Mouse (Mus musculus) cerebellum, adult 9-10 months (tissue): Measurements from ENCODE around the gene Srpk1.

Experiments used
- DNase-seq: peaks from one replicate; pipeline ENCODE4 v3.0.0; 2022

Srpk1 gene

DNA sequence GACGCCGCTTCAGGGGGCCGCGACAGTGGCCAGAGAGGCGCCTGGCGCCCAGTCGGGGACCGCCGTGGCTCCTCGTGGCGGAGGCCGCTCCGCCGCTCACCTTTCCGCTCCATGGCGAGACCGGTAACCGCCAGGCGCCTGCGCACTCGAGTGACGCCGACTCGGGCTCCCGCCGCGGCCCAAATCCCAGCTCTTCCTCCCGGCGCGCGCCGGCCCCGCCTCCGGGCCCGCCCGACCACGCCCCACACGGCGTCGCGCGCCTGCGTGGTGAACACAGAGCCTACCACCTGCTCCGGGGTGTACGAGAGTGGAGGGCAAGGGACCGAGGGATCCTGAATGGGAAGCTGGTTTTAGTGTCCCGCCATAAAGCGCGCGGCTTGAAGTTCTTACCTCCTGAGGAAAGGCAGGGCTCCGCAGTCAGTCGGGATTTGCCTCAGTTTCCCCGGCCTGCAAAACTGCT, at the start of gene Srpk1:
Gene Srpk1, minus strand, starts transcription at position 410 of the 460 bp plus-strand sequence.
- DNase-seq: peak; percentile 89

GRCm38 (mm10) chr17:28659564-28659963, 37.1 kb upstream of the Srpk1 start:
- DNase-seq: no peak

- peak; percentile 7 for DNase-seq
These were observed 35.4 kb upstream of the Srpk1 start for GRCm38 (mm10) chr17:28657936-28658335.

GRCm38 (mm10) chr17:28650268-28650667, 27.8 kb upstream of the Srpk1 start:
- no peak for DNase-seq

DNA sequence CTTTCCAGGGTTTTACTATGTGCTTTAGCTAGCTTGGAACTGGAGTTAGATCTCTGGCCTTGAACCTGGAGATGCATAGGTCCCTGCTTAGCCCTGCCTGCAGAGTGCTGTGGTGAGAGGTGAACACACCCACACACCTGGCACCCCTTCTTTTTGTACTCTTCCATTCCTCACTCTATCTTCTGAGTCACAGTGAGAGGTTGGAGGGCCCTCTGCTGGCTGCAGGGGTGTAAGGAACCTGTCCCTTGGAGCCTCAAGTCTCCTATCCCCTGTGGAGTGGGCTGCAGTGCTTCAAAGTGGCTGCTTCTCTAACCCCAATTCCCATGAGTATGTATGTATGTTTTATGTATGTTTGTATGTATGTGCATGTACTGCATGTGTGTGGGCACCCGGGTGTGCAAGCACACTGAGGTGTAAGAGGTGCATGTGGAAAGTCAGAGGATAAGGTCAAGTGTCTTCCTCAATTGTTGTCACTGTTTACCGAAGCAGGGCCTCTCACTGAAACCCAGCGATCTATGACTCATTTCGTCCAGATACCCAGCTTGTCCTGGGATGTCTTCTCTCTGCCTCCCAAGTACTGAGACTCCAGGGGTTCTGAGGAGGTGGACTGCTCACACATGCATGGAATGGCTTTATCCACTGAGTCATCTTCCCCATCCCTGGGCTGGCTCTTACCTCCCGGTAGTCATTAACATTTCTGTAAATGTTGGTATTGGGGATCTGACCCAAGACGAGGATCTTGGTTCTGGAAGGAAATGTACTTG, 26.3 kb upstream of the Srpk1 start:
- peak; percentile 16 for DNase-seq

DNA sequence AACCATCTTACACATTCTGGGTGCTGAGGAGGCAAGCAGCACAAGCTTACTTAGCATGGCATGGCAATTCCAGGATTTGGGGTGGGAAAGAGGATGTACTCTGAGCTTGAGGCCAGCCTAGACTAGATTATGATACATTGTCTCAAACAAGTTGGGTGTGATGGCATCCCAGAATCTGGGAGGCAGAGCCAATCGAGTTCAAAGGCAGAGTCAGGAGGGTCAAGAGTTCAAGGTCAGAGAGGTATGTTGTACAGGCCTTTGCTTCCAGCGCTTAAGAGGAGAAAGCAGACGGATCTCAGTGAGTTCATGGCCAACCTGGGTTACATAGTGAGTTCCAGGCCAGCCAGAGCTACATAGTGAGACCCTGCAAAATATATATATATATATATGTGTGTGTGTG, 23.7 kb upstream of the Srpk1 start:
- no peak for DNase-seq

DNA sequence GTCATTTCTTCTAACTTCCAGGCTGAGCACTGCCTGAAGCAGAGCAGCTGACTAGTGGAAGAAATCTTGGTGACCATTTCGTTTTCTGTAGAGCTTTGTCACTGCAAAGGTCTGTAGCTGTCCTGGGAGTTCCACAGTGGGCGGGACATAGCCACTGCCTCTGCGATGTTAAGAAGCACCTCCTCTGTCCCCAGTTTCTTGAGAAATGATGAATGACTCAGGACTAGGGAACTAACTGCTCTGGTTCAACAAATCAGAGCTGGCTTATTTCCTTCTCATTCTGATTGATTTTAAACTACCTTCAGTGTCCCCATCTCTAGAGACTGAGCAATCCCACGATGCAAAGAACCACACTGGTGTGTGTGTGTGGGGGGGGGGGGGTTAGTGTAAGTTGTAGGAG, 21.6 kb upstream of the Srpk1 start:
- no peak for DNase-seq

DNA sequence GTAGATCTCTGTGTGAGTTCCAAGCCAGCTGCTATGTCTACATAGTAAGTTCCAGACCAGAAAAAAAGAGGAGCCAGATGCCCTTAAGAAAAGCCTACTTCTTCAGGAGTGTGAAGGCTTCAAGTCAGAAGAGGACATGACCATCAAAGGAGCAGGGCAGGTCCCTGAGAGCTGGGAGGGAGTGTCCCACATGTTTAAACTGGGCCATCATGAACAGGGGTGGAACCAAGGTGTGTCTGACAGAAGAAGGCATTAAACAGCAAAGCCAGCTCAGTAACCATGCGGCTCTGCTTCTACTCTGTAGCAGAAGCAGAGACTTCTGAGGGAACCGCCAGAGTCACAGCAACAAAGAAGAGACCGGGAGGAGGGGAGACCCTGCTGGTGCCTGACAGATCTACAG, 21.2 kb upstream of the Srpk1 start:
- DNase-seq: no peak

GRCm38 (mm10) chr17:28640113-28640512, 17.6 kb upstream of the Srpk1 start:
- DNase-seq: no peak

DNA sequence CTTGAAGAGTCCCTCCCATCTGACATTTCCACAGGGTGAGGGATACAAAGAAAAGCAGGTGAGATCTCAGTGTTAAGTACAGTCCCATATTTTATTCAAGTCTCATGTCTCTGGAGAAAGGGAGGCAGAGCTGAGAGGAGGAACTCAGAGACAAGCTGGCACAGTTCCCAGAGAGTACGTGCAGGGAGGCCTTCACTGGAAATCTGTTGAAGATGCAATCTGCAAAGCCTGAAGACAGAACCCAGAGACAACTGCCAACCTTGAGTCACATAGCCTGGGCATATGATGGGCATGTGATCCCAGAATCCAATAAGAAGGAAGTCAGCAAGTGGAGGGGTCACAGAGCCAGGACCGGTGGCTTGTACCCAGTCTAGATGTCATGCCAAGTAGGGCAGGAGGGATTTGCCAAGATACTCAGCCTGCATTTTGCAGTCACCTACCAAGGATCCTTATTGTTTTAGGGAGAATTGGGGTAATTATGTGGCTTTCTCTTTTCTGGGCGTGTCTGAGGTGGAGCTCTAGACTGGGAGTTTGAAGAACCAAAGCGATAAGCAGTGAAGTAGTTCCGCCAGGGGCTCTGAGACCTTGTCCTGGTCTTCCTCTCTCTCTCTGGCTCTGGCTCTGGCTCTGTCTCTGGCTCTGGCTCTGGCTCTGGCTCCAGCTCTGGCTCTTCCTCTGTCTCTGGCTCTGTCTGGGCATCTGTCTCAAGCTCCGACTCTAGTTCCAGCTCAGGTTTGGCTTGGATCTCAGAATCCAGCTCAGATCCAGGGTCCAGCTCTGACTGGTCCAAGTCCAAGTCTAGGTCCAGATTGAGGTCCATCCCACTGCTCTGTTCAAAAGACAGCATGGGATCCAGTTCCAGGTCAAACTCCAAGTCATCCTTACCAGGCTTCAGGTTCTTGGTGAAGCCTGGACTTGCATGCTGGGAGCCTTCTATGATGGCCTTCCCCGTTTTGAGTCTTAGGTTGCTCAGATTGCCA, 15.5 kb upstream of the Srpk1 start:
- DNase-seq: no peak

DNA sequence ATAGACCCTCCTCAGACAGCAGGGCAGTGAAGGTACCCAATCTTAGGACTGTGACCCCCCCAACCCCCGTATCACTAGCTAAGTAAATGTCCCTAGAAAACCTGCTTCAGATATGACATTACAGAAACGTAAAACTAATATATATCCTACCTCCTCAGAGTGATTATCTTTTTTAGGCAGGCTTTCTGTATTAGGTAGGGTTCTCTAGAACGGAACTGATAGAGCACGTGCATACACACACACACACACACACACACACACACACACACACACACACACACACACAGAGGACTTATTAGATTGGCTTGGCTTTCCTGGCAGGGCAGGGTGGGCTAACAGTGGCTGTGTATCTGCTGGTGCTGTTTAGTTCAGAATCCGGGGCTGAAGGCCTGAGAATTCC, 13.3 kb upstream of the Srpk1 start:
- no peak for DNase-seq

- DNase-seq: no peak
These were observed 6.6 kb upstream of the Srpk1 start for GRCm38 (mm10) chr17:28629125-28629524.

GRCm38 (mm10) chr17:28628248-28629124, 6.0 kb upstream of the Srpk1 start:
- no peak for DNase-seq

DNA sequence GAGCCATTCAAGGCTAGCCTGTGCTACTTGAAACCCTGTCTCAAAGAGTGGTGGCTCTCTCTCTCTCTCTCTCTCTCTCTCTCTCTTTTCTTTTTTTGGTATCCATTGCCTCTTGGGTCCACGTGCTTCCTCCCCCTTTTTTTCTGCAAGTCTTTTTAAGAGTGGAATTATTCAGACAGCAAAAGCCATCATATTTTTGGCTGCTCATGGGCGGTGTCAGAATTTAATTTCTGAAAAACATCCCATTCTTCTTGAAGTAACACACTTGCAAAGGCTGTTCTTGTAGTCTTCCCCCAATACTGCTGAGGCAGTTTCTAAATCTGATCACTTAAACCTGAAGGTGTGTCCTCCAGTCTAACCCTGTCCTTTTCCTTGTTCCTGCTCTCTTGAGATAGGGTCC, 4.4 kb upstream of the Srpk1 start:
- no peak for DNase-seq

- no peak for DNase-seq
These were observed 2.8 kb upstream of the Srpk1 start for GRCm38 (mm10) chr17:28625327-28625726.

- no peak for DNase-seq
These were observed 2.3 kb upstream of the Srpk1 start for GRCm38 (mm10) chr17:28624841-28625240.

GRCm38 (mm10) chr17:28621381-28622299, 869 bp downstream of the Srpk1 start:
- peak; percentile 43 for DNase-seq

DNA sequence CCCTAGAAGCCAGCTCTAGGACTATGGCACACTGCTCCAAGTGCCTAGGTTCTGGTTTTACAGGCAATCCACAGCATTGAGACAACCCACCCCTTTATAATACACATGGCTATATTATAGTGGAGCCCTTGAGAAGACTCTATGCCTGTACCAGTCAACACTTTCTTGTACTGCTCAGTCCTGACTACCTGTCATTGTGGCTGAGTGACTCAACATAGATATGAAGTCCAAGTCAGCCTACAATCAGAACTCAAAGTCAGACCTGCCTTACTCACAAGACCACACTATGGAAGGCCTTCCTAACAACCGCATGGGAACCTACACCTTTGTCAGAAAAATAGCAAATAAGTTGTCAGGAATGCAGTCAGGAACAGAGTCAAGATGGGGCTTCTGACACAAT, 3.7 kb downstream of the Srpk1 start:
- no peak for DNase-seq

DNA sequence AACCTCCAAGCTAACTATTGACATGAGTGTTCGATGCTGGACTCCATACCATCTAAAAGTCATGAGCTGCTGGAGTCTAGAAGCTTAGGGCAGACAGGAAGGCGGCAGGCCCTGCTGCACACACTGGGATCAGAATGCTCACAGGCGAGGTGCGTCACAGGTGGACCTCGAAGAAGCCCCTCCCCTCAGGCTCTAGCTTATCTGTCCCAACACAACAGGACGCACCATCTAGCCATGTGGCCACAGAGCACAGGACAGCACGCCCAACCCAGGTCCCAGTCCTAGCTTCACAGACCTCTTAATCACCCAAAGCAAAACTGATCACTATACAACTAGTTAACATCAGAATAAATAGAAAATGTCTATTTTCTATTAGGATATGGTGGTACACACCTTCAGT, 4.4 kb downstream of the Srpk1 start:
- no peak for DNase-seq

GRCm38 (mm10) chr17:28617636-28618035, 4.9 kb downstream of the Srpk1 start:
- no peak for DNase-seq

GRCm38 (mm10) chr17:28615332-28615731, 7.2 kb downstream of the Srpk1 start:
- no peak for DNase-seq

- DNase-seq: no peak
These were observed 9.4 kb downstream of the Srpk1 start for GRCm38 (mm10) chr17:28613096-28613495.
